Mouse (Mus musculus) layer of hippocampus, postnatal 25 days (tissue): ENCODE measurements at regions not wholly inside any gene's neighbourhood (a gene's known extent, or its start where the extent isn't known, plus 50 kb on each side); places are given as distances from the start of the nearest gene placed in this dataset.

ENCODE experiments used
- DNase-seq, 2 experiments: peaks; one replicate each; pipeline ENCODE4 v3.0.0; 2022; ENCODE audit warnings: mixed read lengths in 2 of 2, low spot score in 1 of 2; ENCODE audit errors: extremely low spot score in 1 of 2

- no peak for DNase-seq
Observed at GRCm38 (mm10) chr8:89152331-89152730, 108.4 kb upstream of the Sall1 start.

DNA sequence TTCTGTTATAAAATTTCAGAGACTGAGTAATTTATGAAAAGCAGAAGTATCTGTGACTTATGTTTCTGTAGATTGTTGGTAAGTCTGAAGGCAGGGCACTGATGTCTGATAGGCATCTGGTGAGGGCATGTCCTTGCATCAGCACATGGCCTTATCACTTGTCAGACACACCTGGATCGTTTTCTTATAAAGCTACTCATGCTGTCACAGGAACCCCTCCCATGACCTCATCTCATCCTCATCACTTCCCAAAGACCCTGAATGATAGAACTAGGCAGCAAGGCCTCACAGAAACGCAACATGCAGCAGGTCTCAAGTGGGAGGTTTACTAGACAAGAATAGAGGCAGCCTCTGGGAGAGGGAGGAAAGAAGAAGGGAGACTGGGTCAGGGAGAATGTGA lies 107.0 kb upstream of the Sall1 start:
- DNase-seq: no peak

DNA sequence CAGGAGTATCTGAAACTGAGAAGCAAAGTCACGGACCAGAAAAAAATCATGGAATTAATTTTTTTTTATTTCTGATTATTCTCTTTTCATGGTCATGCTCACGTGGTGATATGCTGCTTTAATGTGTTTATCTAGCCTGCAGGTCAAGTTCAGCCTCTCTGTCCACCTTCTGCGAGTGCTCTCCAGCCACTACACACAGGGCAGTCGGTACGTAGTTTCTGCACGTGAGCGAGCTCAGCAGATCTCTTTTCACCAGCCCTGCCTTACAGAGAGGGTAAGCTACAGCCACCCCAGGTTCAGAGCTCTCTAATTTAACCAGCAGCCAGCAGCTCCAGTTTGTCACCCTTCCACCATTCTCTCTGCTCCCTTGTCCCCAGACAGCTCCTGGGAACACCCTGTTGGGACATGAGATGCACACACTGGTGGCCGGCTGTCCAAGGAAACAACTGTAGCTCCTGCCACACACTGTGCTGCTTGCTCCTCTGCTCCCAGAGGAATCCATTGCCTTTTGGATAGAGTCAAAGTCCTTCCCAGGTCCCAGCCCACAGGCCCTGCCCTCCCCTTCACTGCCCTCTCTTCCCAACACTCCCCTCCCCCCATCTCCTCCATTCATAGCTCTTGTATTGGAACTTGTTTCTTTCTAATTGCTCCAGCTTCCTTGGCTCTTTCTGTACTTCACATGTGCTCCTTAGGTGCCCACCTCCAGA lies 97.7 kb upstream of the Sall1 start:
- no peak for DNase-seq

DNA sequence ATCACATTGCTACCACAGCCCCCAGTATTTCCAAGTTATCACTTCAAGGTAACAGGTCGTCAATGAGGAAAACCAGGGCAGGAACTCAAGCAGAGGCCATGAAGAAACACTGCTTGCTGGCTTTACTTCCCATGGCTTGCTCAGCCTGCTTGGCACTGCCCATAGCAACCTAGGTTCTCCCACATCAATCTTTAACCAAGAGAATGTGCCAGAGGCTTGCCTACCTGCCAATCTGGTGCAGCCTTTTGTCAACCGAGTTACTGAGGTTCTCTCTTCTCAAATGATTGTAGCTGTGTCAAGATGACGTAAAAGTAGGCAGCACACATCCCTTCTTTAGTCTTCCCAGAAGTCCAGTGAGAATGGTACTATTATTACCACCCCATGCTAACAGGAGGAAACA lies 95.9 kb upstream of the Sall1 start:
- no peak for DNase-seq

GRCm38 (mm10) chr8:89138416-89139125 lies 94.6 kb upstream of the Sall1 start:
- no peak for DNase-seq

DNA sequence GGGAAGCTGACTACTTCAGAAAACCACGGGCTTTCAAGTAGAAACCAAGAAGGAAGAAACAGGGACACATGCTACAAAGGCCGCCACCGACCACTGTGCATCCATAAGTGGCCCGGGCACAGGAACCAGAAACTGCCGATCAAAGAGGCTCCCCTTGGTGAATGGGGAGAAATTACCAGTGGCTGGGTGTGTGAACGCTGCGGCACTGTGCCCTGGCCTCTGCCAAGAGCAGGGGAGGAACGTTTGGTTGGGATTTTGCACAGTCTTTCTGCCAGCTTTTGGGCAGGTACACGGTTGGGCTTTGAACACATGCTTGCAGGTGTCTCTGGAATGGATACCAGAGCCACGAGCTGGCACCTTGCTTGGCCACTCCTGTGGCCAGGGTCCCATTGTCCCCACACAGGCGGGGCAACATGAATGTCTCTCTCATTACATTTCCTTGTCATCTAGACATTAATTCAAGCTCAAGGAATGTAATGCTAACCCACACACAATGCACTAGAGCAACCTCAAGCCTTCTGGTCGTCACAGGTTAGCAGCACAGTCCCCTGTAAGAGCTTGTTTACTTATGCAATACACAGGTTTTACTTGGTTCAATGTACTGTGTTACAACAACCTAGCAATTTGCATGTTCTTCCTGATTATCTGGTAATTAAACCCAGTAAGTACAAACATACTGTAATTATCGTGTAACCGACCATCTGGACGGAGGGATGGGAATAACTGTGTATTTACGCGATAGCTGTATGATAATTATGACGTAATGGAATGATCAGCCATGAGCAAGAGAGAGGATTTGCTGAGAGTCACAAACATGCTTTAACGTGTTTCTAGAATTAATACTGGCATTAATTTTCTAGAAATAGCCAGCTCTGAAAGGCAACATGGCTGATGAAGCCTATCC lies 90.9 kb upstream of the Sall1 start:
- DNase-seq: no peak

GRCm38 (mm10) chr8:89134058-89134457 lies 90.1 kb upstream of the Sall1 start:
- no peak for DNase-seq

DNA sequence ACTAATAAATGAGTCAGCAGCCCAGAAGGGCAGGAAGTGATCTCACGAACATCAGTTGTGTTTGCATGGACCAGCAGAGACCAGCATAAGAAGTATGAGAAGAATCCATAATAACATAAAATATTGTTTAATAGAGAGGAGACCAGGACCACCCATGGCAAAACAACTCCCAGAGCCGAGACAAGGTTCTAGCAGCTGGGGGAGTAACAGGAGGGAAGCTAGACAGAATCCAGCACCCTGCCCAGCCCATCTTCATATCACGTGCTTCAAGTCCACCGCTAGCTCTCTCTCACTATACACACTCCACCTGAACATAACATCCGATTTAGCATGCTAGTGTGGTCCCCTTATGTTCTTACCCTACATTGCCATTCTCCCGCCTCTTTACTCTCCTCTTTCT lies 77.1 kb upstream of the Sall1 start:
- no peak for DNase-seq

- DNase-seq: no peak
Observed at GRCm38 (mm10) chr8:89107895-89108660, 64.1 kb upstream of the Sall1 start.

GRCm38 (mm10) chr8:89106346-89106745 lies 62.4 kb upstream of the Sall1 start:
- DNase-seq: no peak

- DNase-seq: no peak
Observed at GRCm38 (mm10) chr8:89097396-89097795, 53.4 kb upstream of the Sall1 start.
